Mouse (Mus musculus) heart, embryonic 12.5 days (tissue): ENCODE data around the gene Slc38a10. TPM values are rescaled to one million over a fixed set of nuclear protein-coding genes. Genes with fewer than 3 reads are reported as not detected.

Source experiments
- ATAC-seq: fragments of 200-750 bp; cut with Nextera tagmentation; 2 replicates; pipeline ENCODE4 v1.8.0; 2017; ENCODE audit warnings: moderate TSS enrichment, moderate library complexity; ENCODE audit not compliant: insufficient number of reproducible peaks, low FRiP score
- H3K27ac ChIP-seq: fragments of 300-500 bp; sonication (generic); 2 replicates; pipeline ENCODE4 v1.5.1; 2016; ENCODE audit warnings: mild to moderate bottlenecking, moderate library complexity; ENCODE audit not compliant: poor library complexity, severe bottlenecking
- H3K27me3 ChIP-seq: fragments of 300-500 bp; sonication (generic); replicated peaks from 2 replicates; pipeline ENCODE4 v1.6.1; 2016; ENCODE audit warnings: mild to moderate bottlenecking, moderate library complexity
- H3K36me3 ChIP-seq: fragments of 300-500 bp; sonication (generic); 2 replicates; pipeline ENCODE4 v1.6.1; 2016; ENCODE audit warnings: mild to moderate bottlenecking, moderate library complexity
- H3K4me1 ChIP-seq: fragments of 300-500 bp; sonication (generic); replicated peaks from 2 replicates; pipeline ENCODE4 v1.6.1; 2016; ENCODE audit warnings: mild to moderate bottlenecking
- H3K4me2 ChIP-seq: fragments of 300-500 bp; sonication (generic); 2 replicates; pipeline ENCODE4 v1.6.1; 2016; ENCODE audit warnings: mild to moderate bottlenecking, moderate library complexity
- H3K4me3 ChIP-seq: fragments of 300-500 bp; sonication (generic); 2 replicates; pipeline ENCODE4 v1.5.1; 2016; ENCODE audit warnings: mild to moderate bottlenecking
- H3K9ac ChIP-seq: fragments of 300-500 bp; sonication (generic); 2 replicates; pipeline ENCODE4 v1.6.1; 2016; ENCODE audit warnings: mild to moderate bottlenecking, moderate library complexity
- H3K9me3 ChIP-seq: fragments of 300-500 bp; sonication (generic); replicated peaks from 2 replicates; pipeline ENCODE4 v1.6.1; 2016; ENCODE audit warnings: mild to moderate bottlenecking, moderate library complexity
- WGBS: fragments of 180-500 bp; shearing (Covaris S2); methylation state at CpG from one replicate; pipeline ENCODE4 v1.1.7; 2016; 5-methylcytosine and 5-hydroxymethylcytosine counted together
- polyA plus RNA-seq: library from polyadenylated mRNA; unstranded; fragments of >200 nt; fragmentation: Nextera tagmentation; extraction: Ambion mirVana; gene quantifications from 2 replicates; pipeline ENCODE4 v1.2.1, GENCODE M21; 2016

Gene Slc38a10
- polyA plus RNA-seq, 1 experiment from 2014 or later: 114 TPM

DNA sequence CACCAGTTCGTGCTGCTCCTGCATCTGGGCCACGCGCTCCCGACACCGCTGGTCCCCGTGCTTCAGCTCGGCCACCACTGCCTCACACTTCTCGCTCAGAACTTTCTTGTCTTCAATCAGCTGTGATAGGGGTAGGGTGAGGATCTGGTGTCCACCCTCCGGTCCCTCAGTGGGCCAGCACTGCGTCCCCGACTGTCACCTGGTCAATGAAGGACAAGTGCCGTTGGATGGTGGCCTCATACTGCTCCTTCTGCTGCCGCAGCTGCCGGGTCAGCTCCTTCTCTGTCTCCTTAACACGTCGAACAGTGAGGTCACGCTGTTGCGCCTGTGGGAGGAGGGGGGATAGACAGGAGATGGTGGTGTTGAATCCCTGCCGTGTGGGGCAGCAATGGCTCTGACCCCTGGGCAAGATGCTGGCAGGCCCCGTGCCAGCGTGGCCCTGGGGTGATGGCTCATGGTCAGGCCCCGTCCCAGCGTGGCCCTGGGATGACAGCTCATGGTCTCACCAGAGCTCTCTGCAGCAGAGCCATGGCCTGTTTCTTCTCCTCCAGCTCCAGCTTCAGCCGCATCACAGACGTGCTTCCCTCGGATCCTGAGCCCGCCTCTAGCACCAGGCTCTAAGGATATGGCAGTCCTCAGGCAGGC, 80.7 kb downstream of the Slc38a10 start:
- no peak overlapping the region for H3K4me2 ChIP-seq
- H3K4me1 ChIP-seq: peaks cover 14% of the 10 kb centered on the region
- WGBS: 91% methylated on average over 27 of the region's 27 CpGs
- H3K27me3 ChIP-seq: no peaks in the 10 kb centered on the region
- H3K4me3 ChIP-seq: no peak overlapping the region
- H3K27ac ChIP-seq: no peak overlapping the region
- no peak for ATAC-seq
- H3K9me3 ChIP-seq: no peaks in the 10 kb centered on the region
- peaks cover 79% of the 10 kb centered on the region for H3K36me3 ChIP-seq
- no peak overlapping the region for H3K9ac ChIP-seq

- Histone ChIP-seq H3K27ac (no peak overlapping the region), H3K4me2 (no peak overlapping the region), H3K9me3 (no peaks in the 10 kb centered on the region), H3K36me3 (peaks cover 76% of the 10 kb centered on the region), H3K4me3 (no peak overlapping the region), H3K9ac (no peak overlapping the region), H3K27me3 (no peaks in the 10 kb centered on the region), H3K4me1 (peaks cover 16% of the 10 kb centered on the region)
- 44% methylated on average over 11 of the region's 11 CpGs for WGBS
- ATAC-seq: no peak
Measured at GRCm38 (mm10) chr11:120069261-120069660, 81.9 kb downstream of the Slc38a10 start.

DNA sequence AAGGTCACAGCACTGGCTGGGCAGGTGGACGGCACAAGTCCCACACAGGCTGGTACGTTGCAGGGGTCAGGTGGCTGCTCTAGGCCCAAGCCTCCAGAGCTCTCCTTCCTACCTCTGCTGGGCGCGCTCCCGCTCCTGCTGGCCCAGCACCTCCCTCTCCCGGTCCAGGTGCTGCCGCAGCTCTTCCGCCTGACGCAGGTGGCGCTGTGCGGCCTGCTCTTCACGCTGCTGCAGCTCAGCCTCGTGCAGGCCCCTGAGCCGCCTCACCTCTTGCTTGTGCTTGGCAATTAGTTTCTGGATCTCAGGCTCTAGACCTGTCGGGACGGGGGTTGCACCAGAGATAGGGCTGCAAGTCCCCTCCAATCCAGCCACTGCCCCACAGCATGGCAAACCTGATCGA, 83.3 kb downstream of the Slc38a10 start:
- Histone ChIP-seq H3K4me1 (peaks cover 16% of the 10 kb centered on the region), H3K27ac (no peak overlapping the region), H3K9ac (no peak overlapping the region), H3K4me2 (no peak overlapping the region), H3K9me3 (no peaks in the 10 kb centered on the region), H3K4me3 (no peak overlapping the region), H3K36me3 (peaks cover 77% of the 10 kb centered on the region), H3K27me3 (no peaks in the 10 kb centered on the region)
- ATAC-seq: 0 out of 2 replicates have a peak, but pooled peaks have one; percentile 17
- 66% methylated on average over 17 of the region's 17 CpGs for WGBS

DNA sequence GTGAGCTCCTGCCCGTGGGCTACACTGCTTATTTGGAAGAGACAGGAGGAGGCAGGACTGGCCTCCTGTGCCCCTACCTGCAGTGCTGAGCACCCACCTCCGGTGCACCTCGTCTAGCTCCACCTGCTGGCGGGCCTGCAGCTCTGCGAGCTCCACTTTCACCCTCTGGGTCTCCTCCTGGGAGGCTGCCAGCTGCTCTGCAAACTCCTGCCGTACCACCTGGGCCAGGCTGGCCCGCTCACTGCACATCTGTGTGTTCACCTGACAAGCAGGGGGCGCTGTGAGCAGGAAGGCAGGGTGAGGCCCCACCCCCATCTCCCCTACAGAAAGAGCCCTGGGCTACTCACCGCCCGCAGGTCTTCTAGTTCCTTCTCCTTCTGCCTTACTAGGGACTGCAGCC, 85.9 kb downstream of the Slc38a10 start:
- Histone ChIP-seq H3K36me3 (peaks cover 52% of the 10 kb centered on the region), H3K27ac (peak overlapping the region; percentile 42; the same call in 1 of the 2 replicates), H3K4me2 (peak overlapping the region; percentile 46), H3K4me1 (peaks cover 16% of the 10 kb centered on the region), H3K4me3 (no peak overlapping the region), H3K9ac (peak overlapping the region; percentile 25; the same call in 1 of the 2 replicates), H3K9me3 (no peaks in the 10 kb centered on the region), H3K27me3 (no peaks in the 10 kb centered on the region)
- no peak for ATAC-seq
- 25% methylated on average over 10 of the region's 10 CpGs for WGBS

- no peak for ATAC-seq
- no peak overlapping the region for H3K4me2 ChIP-seq
- no peak overlapping the region for H3K4me3 ChIP-seq
- WGBS: 86% methylated on average over 11 of the region's 11 CpGs
- no peaks in the 10 kb centered on the region for H3K9me3 ChIP-seq
- no peak overlapping the region for H3K9ac ChIP-seq
- H3K36me3 ChIP-seq: peaks cover 45% of the 10 kb centered on the region
- H3K4me1 ChIP-seq: peaks cover 16% of the 10 kb centered on the region
- H3K27me3 ChIP-seq: no peaks in the 10 kb centered on the region
- no peak overlapping the region for H3K27ac ChIP-seq
Measured at GRCm38 (mm10) chr11:120064668-120065040, 86.5 kb downstream of the Slc38a10 start.

- 87% methylated on average over 13 of the region's 13 CpGs for WGBS
- H3K27me3 ChIP-seq: no peaks in the 10 kb centered on the region
- peaks cover 11% of the 10 kb centered on the region for H3K4me1 ChIP-seq
- no peak overlapping the region for H3K9ac ChIP-seq
- H3K36me3 ChIP-seq: peaks cover 41% of the 10 kb centered on the region
- no peak overlapping the region for H3K27ac ChIP-seq
- no peak for ATAC-seq
- H3K4me2 ChIP-seq: no peak overlapping the region
- no peak overlapping the region for H3K4me3 ChIP-seq
- H3K9me3 ChIP-seq: no peaks in the 10 kb centered on the region
Measured at GRCm38 (mm10) chr11:120064006-120064667, 87.0 kb downstream of the Slc38a10 start.

DNA sequence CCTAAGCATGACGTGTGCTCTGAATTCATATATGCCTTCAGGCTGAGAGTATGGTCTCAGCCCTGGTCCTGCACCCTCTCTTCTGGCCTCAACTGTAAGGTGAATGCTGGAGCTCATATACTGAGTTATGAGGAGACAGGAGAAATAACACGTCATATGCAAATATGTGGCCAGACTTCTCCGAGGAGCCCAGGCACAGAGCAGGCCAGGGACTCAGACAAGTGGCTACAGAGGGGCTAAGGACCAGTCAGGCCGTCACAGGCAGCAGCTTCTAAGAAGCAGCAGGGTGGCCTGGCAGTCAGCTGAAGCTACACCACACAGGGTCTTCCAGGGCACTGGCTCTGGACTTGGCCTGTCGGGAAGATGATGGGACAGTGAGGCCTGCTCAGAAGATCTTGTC, 87.8 kb downstream of the Slc38a10 start:
- no peak for ATAC-seq
- Histone ChIP-seq H3K9me3 (0 out of 2 replicates have a peak, but pooled peaks cover under 1% of the 10 kb centered on the region), H3K36me3 (peaks cover 39% of the 10 kb centered on the region)

GRCm38 (mm10) chr11:120060634-120061033, 90.5 kb downstream of the Slc38a10 start:
- H3K36me3 ChIP-seq: peaks cover 18% of the 10 kb centered on the region
- 79% methylated on average over 8 of the region's 8 CpGs for WGBS
- H3K9ac ChIP-seq: no peak overlapping the region
- no peak for ATAC-seq
- H3K4me2 ChIP-seq: no peak overlapping the region
- H3K27me3 ChIP-seq: no peaks in the 10 kb centered on the region
- peaks cover 5% of the 10 kb centered on the region for H3K4me1 ChIP-seq
- 0 out of 2 replicates have a peak, but pooled peaks cover 2% of the 10 kb centered on the region for H3K9me3 ChIP-seq
- H3K27ac ChIP-seq: no peak overlapping the region
- no peak overlapping the region for H3K4me3 ChIP-seq

More for the DNA sequence above, 87.8 kb downstream of the Slc38a10 start:
- H3K4me1 ChIP-seq: peaks cover 11% of the 10 kb centered on the region
- no peaks in the 10 kb centered on the region for H3K27me3 ChIP-seq
- no peak overlapping the region for H3K27ac ChIP-seq
- 77% methylated on average over 5 of the region's 5 CpGs for WGBS
- no peak overlapping the region for H3K9ac ChIP-seq
- H3K4me2 ChIP-seq: no peak overlapping the region
- no peak overlapping the region for H3K4me3 ChIP-seq

DNA sequence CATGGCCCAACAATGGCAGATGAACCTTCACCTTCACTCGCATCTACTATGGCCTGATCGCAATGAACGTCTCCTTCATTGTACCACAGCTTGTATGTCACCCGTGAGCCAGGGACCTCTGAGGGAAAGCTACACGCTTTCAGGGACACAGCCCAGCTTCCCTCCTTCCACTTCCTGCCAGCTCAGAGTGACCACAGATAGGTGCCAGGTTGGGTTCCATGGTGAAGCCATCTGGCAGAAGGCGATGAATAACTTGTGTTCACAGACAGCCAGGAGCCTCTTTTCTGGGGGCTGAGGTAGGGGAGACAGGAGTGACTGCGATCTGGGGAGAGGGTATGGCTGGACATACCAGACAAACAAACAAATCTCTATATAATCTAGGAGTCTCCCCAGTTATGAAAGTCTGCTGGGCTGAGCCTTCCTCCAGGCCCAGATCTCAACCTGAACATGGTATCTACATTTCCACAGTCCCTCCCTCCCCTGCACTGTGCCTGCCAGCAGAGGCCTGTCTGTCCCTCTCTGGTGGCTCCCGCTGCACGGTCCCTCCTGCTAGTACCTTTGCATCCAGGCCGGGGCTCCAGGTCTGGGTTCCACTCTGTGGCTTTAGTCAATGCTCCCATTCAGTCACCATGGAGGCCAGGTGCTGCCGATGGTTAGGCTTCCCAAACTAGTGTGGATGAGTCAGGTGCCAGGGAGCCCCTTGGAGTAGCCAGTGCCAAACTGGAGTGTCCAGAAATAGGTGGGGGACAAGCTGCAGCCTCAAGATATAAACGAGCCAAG, 95.0 kb downstream of the Slc38a10 start:
- H3K27ac ChIP-seq: no peak overlapping the region
- no peaks in the 10 kb centered on the region for H3K36me3 ChIP-seq
- H3K4me1 ChIP-seq: peaks cover 17% of the 10 kb centered on the region
- H3K4me2 ChIP-seq: no peak overlapping the region
- H3K9ac ChIP-seq: no peak overlapping the region
- WGBS: 80% methylated on average over 12 of the region's 12 CpGs
- 0 out of 2 replicates have a peak, but pooled peaks cover 2% of the 10 kb centered on the region for H3K9me3 ChIP-seq
- no peak for ATAC-seq
- no peaks in the 10 kb centered on the region for H3K27me3 ChIP-seq
- no peak overlapping the region for H3K4me3 ChIP-seq
